Mouse (Mus musculus): ENCODE results near the gene Ranbp3l.

The Ranbp3l gene

GRCm38 (mm10) chr15:9070353-9070752 lies 102.6 kb downstream of the Ranbp3l start:
- no peak for DNase-seq (ENCODE audit: inconsistent age in 2 of 2, low spot score in 1 of 2)

- peak; percentile 100 for DNase-seq (ENCODE audit: inconsistent age in 2 of 2, low spot score in 1 of 2)
Measured at GRCm38 (mm10) chr15:9070912-9071555, 103.3 kb downstream of the Ranbp3l start, which contains the start of gene Nadk2. Gene Nadk2 (plus strand): TSS chr15:9071260.

GRCm38 (mm10) chr15:9071556-9072544 lies 104.1 kb downstream of the Ranbp3l start:
- DNase-seq (ENCODE audit: inconsistent age in 2 of 2, low spot score in 1 of 2) = peak; percentile 63 to 89

GRCm38 (mm10) chr15:9072630-9073029 lies 104.9 kb downstream of the Ranbp3l start:
- peak in 1 of 2 experiments; percentile 83 for DNase-seq (ENCODE audit: inconsistent age in 2 of 2, low spot score in 1 of 2)

GRCm38 (mm10) chr15:9073067-9073608 lies 105.4 kb downstream of the Ranbp3l start:
- DNase-seq (ENCODE audit: inconsistent age in 2 of 2, low spot score in 1 of 2) = peak; percentile 31 to 83

GRCm38 (mm10) chr15:9073684-9074083 lies 105.9 kb downstream of the Ranbp3l start:
- no peak for DNase-seq (ENCODE audit: inconsistent age in 2 of 2, low spot score in 1 of 2)

GRCm38 (mm10) chr15:9074139-9074538 lies 106.4 kb downstream of the Ranbp3l start:
- no peak for DNase-seq (ENCODE audit: inconsistent age in 2 of 2, low spot score in 1 of 2)

- peak in 1 of 2 experiments; percentile 72 for DNase-seq (ENCODE audit: inconsistent age in 2 of 2, low spot score in 1 of 2)
Measured at GRCm38 (mm10) chr15:9074671-9075070, 106.9 kb downstream of the Ranbp3l start.

- DNase-seq (ENCODE audit: inconsistent age in 2 of 2, low spot score in 1 of 2) = peak in 1 of 2 experiments; percentile 49
Measured at GRCm38 (mm10) chr15:9075608-9076200, 108.0 kb downstream of the Ranbp3l start.

GRCm38 (mm10) chr15:9078481-9079300 lies 110.9 kb downstream of the Ranbp3l start:
- DNase-seq (ENCODE audit: inconsistent age in 2 of 2, low spot score in 1 of 2) = peak in 1 of 2 experiments; percentile 44

- no peak for DNase-seq (ENCODE audit: inconsistent age in 2 of 2, low spot score in 1 of 2)
Measured at GRCm38 (mm10) chr15:9079626-9080025, 111.9 kb downstream of the Ranbp3l start.

GRCm38 (mm10) chr15:9080206-9080605 lies 112.5 kb downstream of the Ranbp3l start:
- DNase-seq (ENCODE audit: inconsistent age in 2 of 2, low spot score in 1 of 2) = no peak

GRCm38 (mm10) chr15:9081294-9081693 lies 113.5 kb downstream of the Ranbp3l start:
- DNase-seq (ENCODE audit: inconsistent age in 2 of 2, low spot score in 1 of 2) = no peak

- DNase-seq (ENCODE audit: inconsistent age in 2 of 2, low spot score in 1 of 2) = peak; percentile 34 to 69
Measured at GRCm38 (mm10) chr15:9082753-9083152, 115.0 kb downstream of the Ranbp3l start.

- peak in 1 of 2 experiments; percentile 35 for DNase-seq (ENCODE audit: inconsistent age in 2 of 2, low spot score in 1 of 2)
Measured at GRCm38 (mm10) chr15:9086813-9087212, 119.1 kb downstream of the Ranbp3l start.

GRCm38 (mm10) chr15:9087421-9087820 lies 119.7 kb downstream of the Ranbp3l start:
- no peak for DNase-seq (ENCODE audit: inconsistent age in 2 of 2, low spot score in 1 of 2)

GRCm38 (mm10) chr15:9087895-9088682 lies 120.3 kb downstream of the Ranbp3l start:
- no peak for DNase-seq (ENCODE audit: inconsistent age in 2 of 2, low spot score in 1 of 2)

- no peak for DNase-seq (ENCODE audit: inconsistent age in 2 of 2, low spot score in 1 of 2)
Measured at GRCm38 (mm10) chr15:9088683-9089072, 120.9 kb downstream of the Ranbp3l start.

GRCm38 (mm10) chr15:9089136-9089720 lies 121.5 kb downstream of the Ranbp3l start:
- no peak for DNase-seq (ENCODE audit: inconsistent age in 2 of 2, low spot score in 1 of 2)

All from adrenal gland, adult (tissue).